25 mouse cellular contexts compared by ENCODE assay signal in the genomic region with DNA sequence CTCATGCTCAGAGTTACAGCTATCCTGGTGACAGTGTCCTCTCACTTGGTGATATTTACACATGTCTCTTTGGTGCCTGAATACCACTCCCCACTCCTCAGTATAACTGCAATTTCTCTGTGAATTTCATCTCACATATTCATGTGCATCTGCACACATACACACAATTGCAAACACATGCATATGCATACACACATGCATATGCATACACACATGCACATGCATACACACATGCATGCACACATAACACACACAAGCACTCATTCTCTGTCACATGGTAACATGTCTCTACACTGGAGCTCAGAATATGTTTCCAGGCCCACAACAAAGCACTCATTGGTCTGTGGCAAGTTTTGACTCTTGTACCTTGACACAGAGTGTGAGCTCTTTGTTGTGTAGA. TPM values are rescaled to one million over a fixed set of nuclear protein-coding genes. Genes with fewer than 3 reads are reported as not detected.
"Had no signal": no experiment of that assay in that cellular context is flagged by ENCODE, and none has a peak within 500 bp of the region (broad histone marks: within the 10 kb centered on the region; RNA-seq: fewer than 3 reads in every experiment).

No protein-coding gene starts in this region.

- DNase-seq: gastrocnemius, adult 2 months; gastrocnemius, postnatal 10 days; gastrocnemius, postnatal 25 days; heart, adult 18-20 months; heart, postnatal 10 days; heart, postnatal 4 days; kidney, adult 18-20 months; kidney, adult 8-10 months; kidney, postnatal 10 days; kidney, postnatal 25 days; kidney, postnatal 4 days; liver had no signal

- H3K9ac ChIP-seq: heart, embryonic 12.5 days; hindbrain, embryonic 12.5 days; hindbrain, embryonic 14.5 days; intestine, embryonic 15.5 days; limb, embryonic 12.5 days had no signal

- H3K36me3 ChIP-seq: heart, embryonic 10.5 days; heart, embryonic 12.5 days; intestine, embryonic 15.5 days; limb, embryonic 10.5 days; limb, embryonic 12.5 days had no signal

- H3K27ac ChIP-seq: gastrocnemius, adult 2 months; heart, embryonic 10.5 days; hindbrain, embryonic 14.5 days; intestine, embryonic 15.5 days; layer of hippocampus, adult 2 months; left cerebral cortex, adult 2 months; limb, embryonic 10.5 days; limb, embryonic 12.5 days had no signal

- H3K4me1 ChIP-seq: heart, embryonic 10.5 days; heart, embryonic 12.5 days; intestine, embryonic 15.5 days; limb, embryonic 10.5 days; limb, embryonic 12.5 days had no signal

- H3K4me3 ChIP-seq: gastrocnemius, adult 2 months; heart, embryonic 10.5 days; heart, embryonic 12.5 days; hindbrain, embryonic 10.5 days; hindbrain, embryonic 12.5 days; intestine, embryonic 15.5 days; layer of hippocampus, adult 2 months; left cerebral cortex, adult 2 months; limb, embryonic 10.5 days; limb, embryonic 12.5 days had no signal

- H3K27me3 ChIP-seq: heart, embryonic 12.5 days; hindbrain, embryonic 12.5 days; intestine, embryonic 15.5 days; limb, embryonic 12.5 days had no signal

- ATAC-seq: hindbrain, embryonic 16.5 days; inflammation-experienced regulatory T-cells, adult 6 months; intestine, embryonic 15.5 days; intestine, postnatal 0 days had no signal

- H3K9me3 ChIP-seq: heart, embryonic 10.5 days; intestine, embryonic 15.5 days; limb, embryonic 10.5 days; limb, embryonic 12.5 days had no signal

- H3K4me2 ChIP-seq: heart, embryonic 12.5 days; hindbrain, embryonic 12.5 days; hindbrain, embryonic 14.5 days; intestine, embryonic 15.5 days; limb, embryonic 12.5 days had no signal

RNA-seq across cellular contexts. Expression of a gene that starts 39.0 kb away (rescaled TPM):
- polyA plus RNA-seq: inflammation-experienced regulatory T-cells, adult 6 months; limb, embryonic 10.5 days had no signal
